Mouse (Mus musculus): Measurements from ENCODE around the gene Adgrl3. TPM values are rescaled to one million over a fixed set of nuclear protein-coding genes. Genes with fewer than 3 reads are reported as not detected.

Adgrl3 gene
- total RNA-seq, 1 experiment from 2014 or later: 1.4 TPM

DNA sequence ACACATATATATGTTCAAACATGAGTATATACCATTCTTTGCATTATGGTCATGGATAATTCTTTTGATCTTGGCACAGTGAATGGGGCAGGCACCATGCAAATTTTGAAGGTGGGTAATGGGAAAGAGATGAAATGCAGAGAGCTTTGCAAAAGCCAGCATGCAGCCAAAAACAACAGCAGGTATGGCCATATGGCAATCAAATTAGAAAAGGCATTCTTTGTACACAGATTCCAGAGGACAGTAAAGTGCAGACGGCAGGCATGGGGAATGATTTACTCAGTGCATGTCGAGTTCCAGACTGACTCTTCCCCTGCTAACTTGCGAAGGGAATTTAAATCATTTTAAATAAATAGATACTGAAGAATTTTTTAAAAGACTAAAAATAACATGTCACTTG, 716.1 kb downstream of the Adgrl3 start:
- ATAC-seq (ENCODE audit: extremely low read depth, insufficient number of reproducible peaks, low FRiP score, poor library complexity, severe bottlenecking): no peak

DNA sequence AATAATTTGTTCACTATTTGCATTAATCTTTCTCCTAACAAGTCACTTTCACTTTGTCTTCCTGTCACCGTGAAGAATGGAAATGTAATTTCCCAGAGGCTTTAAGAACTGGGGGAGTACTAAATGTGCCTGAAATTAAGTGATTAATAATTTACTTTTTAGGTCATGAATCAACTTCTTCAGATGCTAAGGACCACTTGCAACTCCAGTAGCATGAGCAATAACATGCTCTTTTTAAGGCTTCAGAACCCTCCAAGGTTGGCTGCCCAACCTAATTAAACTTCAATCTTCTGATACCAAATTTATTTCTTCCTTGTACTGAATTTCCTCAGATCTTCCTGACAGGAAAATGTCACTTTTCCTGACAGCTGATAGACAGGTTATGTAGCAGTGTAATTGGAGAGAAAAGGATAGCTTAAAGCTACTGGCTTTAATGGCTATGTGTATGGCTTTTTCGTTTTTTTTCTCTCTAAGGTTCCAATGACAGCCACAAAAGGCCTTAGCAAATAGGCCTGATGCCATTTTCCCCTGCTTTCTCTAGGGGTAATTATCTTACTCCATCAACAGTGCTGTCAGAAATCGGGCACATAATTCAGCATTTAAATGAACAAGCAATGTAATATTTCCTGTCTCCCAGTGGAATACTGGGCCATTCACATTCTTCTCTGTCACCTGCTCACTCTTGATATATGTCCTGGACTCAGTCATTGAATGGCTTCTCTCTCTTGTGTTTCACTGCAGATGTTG, 718.5 kb downstream of the Adgrl3 start:
- ATAC-seq (ENCODE audit: extremely low read depth, insufficient number of reproducible peaks, low FRiP score, poor library complexity, severe bottlenecking): no peak

DNA sequence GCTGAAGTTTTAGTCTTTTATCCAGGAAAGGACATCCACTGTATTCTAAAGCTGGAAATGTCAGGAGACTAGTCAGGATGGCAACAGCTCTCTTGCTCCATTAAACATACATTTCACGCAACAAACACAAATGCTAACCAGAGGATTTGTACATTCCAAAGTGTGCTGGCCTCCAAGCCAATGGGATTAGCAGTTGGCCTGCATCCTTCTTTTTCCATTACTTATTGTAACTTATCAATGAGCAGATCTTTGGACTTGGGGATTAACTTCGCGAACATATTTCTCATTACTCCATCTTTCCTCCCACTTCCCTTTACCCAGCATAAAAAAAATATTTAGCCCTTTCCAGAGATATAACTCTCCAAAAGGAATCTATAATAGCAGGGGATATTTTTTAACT, 732.5 kb downstream of the Adgrl3 start:
- ATAC-seq (ENCODE audit: extremely low read depth, insufficient number of reproducible peaks, low FRiP score, poor library complexity, severe bottlenecking): no peak

DNA sequence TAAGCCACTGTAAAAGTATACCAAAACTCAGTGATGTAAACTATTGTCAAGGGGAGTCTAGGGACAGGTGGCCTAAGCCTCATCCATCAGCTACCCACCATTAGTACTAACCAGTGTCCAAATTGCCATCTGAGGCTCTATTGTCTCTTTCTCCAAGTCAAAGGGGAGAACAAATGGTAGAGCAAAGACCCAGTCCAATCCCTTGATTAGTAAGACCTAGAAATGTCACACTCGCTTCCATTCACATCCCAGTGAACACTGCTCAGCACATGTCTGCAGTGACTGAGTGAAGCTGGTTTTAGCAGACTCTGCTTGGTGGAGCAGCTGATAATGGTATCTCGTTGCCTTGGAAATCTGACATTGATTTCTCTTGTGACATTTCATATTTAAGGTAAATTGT, 735.8 kb downstream of the Adgrl3 start:
- ATAC-seq (ENCODE audit: extremely low read depth, insufficient number of reproducible peaks, low FRiP score, poor library complexity, severe bottlenecking): no peak

DNA sequence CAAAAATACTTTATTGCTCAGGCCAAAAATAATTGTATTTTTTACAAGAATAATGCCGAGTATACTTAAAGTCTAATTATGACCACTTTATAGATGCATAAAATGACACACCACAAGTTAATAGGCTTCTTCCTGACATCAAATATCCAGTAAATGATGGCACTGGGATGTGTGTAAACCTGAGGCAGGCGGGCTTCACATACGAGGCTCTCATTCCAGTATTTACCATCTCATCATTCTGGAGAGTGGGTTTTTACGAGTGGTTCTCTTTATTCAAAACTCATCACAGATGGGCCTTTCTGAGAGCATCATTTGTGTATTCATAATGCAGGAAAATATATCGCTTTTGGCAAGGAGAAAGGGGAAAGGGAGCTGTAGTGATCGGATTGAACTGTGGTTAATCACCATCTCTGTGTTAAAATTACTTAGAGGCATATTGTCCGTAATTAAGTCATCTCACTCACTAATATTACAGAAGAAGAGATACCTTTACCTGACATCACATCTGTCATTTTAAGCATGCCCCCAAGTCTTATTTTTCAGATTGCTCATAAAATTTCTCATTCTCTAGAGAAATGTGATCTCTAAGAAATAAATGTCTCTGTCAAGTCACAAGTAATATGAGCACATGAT, 737.3 kb downstream of the Adgrl3 start:
- ATAC-seq (ENCODE audit: extremely low read depth, insufficient number of reproducible peaks, low FRiP score, poor library complexity, severe bottlenecking): no peak

DNA sequence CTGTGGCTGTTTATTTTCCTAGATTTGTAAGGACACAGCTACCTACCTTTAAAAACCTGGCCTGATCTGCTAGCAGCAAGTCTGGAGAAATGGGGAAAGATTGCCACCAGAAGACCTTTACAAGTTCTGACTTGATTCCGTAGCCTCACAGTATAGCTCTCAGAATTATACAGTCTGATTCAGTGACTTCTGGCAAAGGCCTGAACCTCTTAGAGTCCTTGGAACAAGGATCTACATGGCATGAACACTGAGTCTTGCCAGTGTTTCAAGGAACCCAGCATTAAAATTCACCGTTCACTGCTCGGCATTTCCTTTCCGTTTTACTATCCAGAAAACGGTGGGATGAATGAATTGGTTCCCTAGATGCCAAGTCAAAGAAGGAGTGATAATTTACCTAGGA, 756.3 kb downstream of the Adgrl3 start:
- no peak for ATAC-seq (ENCODE audit: extremely low read depth, insufficient number of reproducible peaks, low FRiP score, poor library complexity, severe bottlenecking)

DNA sequence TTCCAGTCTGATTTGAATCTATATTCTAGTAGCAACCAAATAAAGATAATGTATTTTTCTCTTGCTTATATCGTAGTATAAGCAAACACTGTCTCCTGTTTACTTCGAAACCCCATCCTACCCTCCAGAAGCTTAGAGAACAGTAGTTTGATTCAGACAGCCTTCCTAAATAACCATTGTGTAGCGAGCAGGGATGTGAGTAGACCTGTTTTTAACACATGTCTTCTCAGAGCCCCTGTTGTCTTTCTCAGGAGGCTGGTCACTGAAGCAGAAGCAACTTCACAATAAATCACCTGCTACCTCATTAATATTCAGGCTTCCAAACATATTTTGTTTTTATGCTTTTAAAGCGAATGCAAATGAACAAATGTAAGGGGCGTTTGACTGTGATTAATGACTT, 756.8 kb downstream of the Adgrl3 start:
- no peak for ATAC-seq (ENCODE audit: extremely low read depth, insufficient number of reproducible peaks, low FRiP score, poor library complexity, severe bottlenecking)

DNA sequence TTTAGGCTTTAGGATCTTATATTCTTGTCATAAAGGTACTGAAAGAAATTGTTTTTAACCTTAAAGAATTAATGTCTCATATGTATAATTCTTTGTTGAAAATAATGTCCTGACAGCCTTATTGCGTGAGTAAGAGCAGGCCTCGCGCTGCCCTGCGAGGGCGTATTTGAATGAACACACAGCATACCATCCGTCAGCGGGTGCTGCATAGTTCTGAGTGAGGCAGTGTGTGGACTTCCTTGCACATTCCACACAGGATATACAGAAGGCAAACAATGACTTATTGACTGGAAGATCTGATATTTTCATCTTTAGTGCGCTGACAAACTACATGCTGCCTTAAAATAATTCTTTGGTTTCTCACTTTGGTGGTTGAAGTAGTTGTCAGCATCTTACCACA, 764.8 kb downstream of the Adgrl3 start:
- ATAC-seq (ENCODE audit: extremely low read depth, insufficient number of reproducible peaks, low FRiP score, poor library complexity, severe bottlenecking): no peak

DNA sequence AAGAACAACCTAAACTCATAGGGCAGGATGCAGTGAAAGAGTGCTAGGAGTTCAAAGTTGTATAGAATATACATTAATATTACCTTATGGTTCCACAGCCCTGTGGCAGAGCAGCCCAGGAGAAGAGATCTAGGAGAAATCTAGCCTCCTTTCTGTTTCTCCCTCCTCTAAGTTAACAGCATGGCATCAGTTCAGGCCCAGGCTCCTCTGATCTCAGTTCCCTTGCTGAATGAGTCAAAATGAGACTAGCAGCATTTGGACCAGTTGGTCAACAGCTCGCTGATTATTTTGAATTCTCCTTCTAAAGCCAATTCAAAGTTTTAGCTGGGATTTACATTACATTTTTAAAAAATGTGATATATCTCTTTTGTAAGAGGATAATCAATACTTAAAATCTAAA, 770.8 kb downstream of the Adgrl3 start:
- ATAC-seq (ENCODE audit: extremely low read depth, insufficient number of reproducible peaks, low FRiP score, poor library complexity, severe bottlenecking): no peak

DNA sequence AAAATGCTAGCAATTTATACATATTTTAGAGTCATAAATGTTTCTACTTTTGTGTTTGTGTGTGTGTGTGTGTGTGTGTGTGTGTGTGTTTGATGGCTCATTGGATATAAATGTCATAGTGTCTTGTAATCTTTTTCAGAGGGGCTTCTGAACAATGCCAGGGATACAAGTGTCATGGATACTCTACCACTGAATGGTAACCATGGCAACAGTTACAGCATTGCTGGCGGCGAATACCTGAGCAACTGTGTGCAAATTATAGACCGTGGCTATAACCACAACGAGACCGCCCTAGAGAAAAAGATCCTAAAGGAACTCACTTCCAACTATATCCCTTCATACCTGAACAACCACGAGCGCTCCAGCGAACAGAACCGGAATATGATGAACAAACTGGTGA, 774.2 kb downstream of the Adgrl3 start:
- ATAC-seq (ENCODE audit: extremely low read depth, insufficient number of reproducible peaks, low FRiP score, poor library complexity, severe bottlenecking): no peak

DNA sequence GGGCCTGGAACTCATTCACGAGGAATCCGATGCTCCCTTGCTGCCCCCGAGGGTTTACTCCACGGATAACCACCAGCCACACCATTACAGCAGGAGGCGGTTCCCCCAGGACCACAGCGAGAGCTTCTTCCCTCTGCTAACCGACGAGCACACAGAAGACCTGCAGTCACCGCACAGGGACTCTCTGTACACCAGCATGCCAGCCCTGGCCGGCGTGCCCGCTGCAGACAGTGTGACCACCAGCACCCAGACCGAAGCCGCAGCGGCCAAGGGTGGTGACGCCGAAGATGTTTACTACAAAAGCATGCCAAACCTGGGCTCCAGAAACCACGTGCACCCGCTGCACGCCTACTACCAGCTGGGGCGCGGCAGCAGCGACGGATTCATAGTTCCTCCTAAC, 774.7 kb downstream of the Adgrl3 start:
- no peak for ATAC-seq (ENCODE audit: extremely low read depth, insufficient number of reproducible peaks, low FRiP score, poor library complexity, severe bottlenecking)

DNA sequence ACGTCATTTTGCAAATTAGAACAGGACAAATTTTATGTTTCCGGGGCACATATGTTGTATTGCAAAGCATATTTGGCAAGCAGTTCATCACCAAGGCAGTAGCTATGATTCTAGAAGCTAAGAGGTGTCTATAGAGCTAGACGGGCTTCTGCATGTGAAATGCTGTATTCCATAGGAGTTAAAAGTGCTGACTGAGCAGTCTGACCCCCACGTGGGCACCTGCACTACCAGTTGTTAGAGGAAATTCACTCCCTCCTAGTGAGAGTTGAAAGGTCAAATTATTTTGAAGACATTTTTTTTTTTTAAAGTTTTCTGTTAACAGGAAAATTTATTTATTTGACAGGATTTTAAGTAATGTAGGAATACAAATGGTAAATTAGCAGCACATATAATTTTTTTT, 776.2 kb downstream of the Adgrl3 start:
- no peak for ATAC-seq (ENCODE audit: extremely low read depth, insufficient number of reproducible peaks, low FRiP score, poor library complexity, severe bottlenecking)

DNA sequence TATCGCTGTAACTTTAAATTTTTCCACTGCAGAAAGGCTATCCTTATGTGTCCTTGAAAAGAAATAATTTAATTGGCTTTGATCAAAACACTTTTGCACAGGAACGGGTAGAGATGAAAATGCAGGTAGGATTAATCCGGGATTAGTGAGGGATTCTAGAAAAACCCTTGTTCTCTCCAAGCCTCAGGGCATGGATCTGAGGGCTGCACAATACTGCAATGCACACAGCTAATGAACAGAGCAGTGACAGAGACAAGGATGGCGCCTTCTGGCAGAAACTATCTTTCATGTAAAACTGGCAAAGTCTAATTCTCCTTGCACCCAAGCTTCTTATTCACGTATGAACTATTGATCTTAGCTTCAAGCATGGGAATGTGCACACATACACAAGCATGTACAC, 791.0 kb downstream of the Adgrl3 start:
- no peak for ATAC-seq (ENCODE audit: extremely low read depth, insufficient number of reproducible peaks, low FRiP score, poor library complexity, severe bottlenecking)

DNA sequence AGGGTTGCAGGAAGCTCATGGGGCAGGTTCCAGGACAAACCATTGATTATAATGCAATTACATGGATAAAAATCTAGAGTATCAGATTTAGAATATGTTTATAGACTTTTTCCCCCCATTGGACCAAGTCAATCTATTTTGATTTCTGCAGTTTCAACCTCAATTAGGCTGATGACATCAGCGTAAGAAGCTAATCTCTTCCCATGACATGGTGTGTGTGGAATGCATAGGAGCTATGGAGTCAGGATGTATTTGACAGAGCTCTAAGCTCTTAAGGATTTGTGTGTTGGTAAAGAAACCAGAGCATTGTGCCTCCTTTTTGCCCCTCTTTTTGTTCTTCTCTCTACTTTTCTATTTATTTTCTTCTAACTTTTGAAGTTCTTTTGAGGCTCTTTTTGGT, 812.1 kb downstream of the Adgrl3 start:
- ATAC-seq (ENCODE audit: extremely low read depth, insufficient number of reproducible peaks, low FRiP score, poor library complexity, severe bottlenecking): no peak

DNA sequence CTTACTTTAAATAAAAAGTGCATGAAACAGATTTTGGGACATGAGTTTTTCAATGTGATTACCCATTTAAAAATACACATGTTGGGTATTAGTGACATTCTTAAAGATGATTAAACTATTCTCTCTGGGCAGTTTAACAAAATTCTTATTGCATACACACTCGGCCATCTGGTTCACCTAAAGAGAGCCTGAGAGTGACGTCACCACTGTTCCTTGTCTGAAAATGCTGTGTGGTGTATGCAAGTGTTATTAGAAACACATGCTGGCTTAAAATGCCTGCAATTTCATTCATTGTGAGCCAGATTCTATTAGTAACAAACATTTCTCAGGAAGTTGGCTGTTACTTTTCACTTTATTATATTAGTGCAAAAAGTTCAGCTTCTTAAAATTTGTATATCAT, 812.7 kb downstream of the Adgrl3 start:
- ATAC-seq (ENCODE audit: extremely low read depth, insufficient number of reproducible peaks, low FRiP score, poor library complexity, severe bottlenecking): no peak

DNA sequence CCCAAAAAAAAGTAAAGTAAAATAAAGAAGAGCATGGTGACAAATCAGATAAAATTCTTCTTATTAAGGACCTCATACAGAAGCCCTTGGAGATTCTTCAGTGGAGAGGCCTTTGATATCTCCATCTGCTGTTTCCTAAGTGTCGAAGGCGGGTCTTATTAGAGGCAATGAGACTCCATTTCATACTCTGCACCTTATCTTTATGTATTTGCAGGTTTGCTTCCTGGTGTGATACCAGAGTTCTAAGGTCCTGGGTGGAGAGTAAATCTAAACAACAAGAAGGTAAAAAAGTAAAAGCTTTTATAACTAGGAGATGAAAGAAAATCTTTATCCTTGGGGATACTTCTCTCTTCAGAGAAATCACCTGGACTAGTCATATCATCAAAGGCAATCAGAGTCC, 817.9 kb downstream of the Adgrl3 start:
- no peak for ATAC-seq (ENCODE audit: extremely low read depth, insufficient number of reproducible peaks, low FRiP score, poor library complexity, severe bottlenecking)

DNA sequence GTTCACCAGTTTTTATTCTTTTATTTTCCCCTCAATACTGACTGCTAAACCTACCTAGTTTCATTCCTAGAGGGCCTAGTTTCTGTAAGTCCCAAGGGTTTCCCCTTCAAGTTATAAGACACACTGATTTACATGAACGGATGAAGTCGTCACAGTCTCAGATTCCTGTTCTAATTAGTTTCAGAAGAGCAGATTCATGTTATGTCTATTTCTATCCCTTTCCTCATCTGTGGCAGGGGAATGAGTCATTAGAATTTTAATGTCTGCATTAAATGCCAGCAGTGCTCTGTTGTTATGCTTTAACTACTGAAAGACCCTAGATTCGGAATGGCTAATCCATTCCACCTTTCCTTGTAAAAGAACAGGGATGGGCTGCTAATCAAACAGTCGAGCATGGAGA, 823.9 kb downstream of the Adgrl3 start:
- no peak for ATAC-seq (ENCODE audit: extremely low read depth, insufficient number of reproducible peaks, low FRiP score, poor library complexity, severe bottlenecking)

DNA sequence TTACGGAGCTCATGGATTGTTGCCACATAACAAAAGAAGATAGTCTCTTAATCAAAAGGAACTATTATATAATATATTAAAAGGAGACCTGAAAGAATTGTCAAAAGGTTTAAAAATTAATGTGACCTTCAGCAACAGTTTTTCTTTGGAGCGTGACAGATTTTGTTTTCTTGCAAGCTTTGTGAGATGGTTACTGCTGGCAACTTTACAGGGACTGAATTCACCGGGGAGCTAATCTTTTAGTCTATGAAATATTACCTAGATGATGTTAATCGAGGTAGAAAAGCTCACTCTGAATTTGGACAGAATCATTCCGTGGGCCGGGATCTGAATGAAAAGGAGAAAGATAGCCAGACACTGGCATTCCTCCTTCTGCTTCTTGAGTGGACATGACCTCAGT, 850.4 kb downstream of the Adgrl3 start:
- no peak for ATAC-seq (ENCODE audit: extremely low read depth, insufficient number of reproducible peaks, low FRiP score, poor library complexity, severe bottlenecking)

Data from neutrophil, adult 5-6 weeks (primary cell).